Mouse (Mus musculus) heart, postnatal 4 days (tissue): ENCODE data around the gene Tex48. TPM values are rescaled to one million over a fixed set of nuclear protein-coding genes. Genes with fewer than 3 reads are reported as not detected.

Source experiments
- total RNA-seq, 2 experiments: library from RNA; stranded (reverse); gene quantifications; 2 replicates each; pipeline ENCODE4 v1.2.3; 2021

The Tex48 gene
- total RNA-seq, 2 experiments from 2014 or later, result not detected

Other genes with a start within 250 kb of the Tex48 start
- gene Akna, start 219.1 kb downstream of the Tex48 start, total RNA-seq, result 1 to 10 TPM; 4.8 to 5.3 TPM
- gene Whrn, start 126.4 kb downstream of the Tex48 start, total RNA-seq, result 1 to 10 TPM; 5.1 to 8.9 TPM
- 100 to 1,000 TPM; 158 to 159 TPM for gene Atp6v1g1, start 77.7 kb downstream of the Tex48 start, total RNA-seq
- gene Tmem268, start 63.6 kb downstream of the Tex48 start, total RNA-seq, result 1 to 10 TPM; 4.3 to 4.9 TPM
- not detected for gene Gm11213, start 17.2 kb downstream of the Tex48 start, total RNA-seq
- gene Gm11214, start 41.0 kb upstream of the Tex48 start, total RNA-seq, result not detected
- gene Tnfsf15, start 122.7 kb upstream of the Tex48 start, total RNA-seq, result under 1 TPM in 1 of 2 experiments, not detected in 1; 0.07 TPM
- not detected for gene Tnfsf8, start 238.9 kb upstream of the Tex48 start, total RNA-seq